Mouse (Mus musculus): ENCODE data around the gene Srgap3.

GRCm38 (mm10) chr6:112899711-112900110 lies 47.4 kb downstream of the Srgap3 start:
- TF ChIP-seq POLR2A (IDR thresholded peaks at IDR 0.05; ENCODE audit: control insufficient read depth, low read depth, low read length), result no peak
- TF ChIP-seq CTCF (IDR thresholded peaks at IDR 0.05; ENCODE audit: control insufficient read depth, insufficient read depth, insufficient replicate concordance, low read depth, low read length), result no peak
